10 mouse cellular contexts compared by ENCODE assay signal in genomic region chr2:75879791-75880190, GRCm38 (mm10). TPM values are rescaled to one million over a fixed set of nuclear protein-coding genes. Genes with fewer than 3 reads are reported as not detected.
A peak's percentile ranks its signal among the peaks of the same experiment; 100 is the strongest.
DNase-seq lines count a peak whose midpoint lies in the region; TF ChIP-seq lines count a peak whose summit lies in the region.
"Had no signal": no experiment of that assay in that cellular context is flagged by ENCODE, and none has a peak within 500 bp of the region (broad histone marks: within the 10 kb centered on the region; RNA-seq: fewer than 3 reads in every experiment).

No protein-coding gene starts in this region.

- no peak overlapping the region for H3K27ac ChIP-seq in ES-E14 (ENCODE audit: insufficient read depth, low read depth, low read length, poor library complexity, severe bottlenecking)
- H3K27ac ChIP-seq: macrophage; stomach, embryonic 15.5 days had no signal

- H3K4me1 ChIP-seq in ES-E14 (ENCODE audit: control insufficient read depth in 2 of 2, insufficient read depth in 2 of 2, low read length in 2 of 2, poor library complexity in 1 of 2), result peaks cover 0 to 2% of the 10 kb centered on the region in 2 experiments; a peak in 1 of 4 replicates
- H3K4me1 ChIP-seq: stomach, embryonic 15.5 days had no signal

- H3K9me3 ChIP-seq in ES-E14 (ENCODE audit: control insufficient read depth, insufficient read depth, low read depth, low read length), result no peaks in the 10 kb centered on the region
- H3K9me3 ChIP-seq: stomach, embryonic 15.5 days had no signal

- DNase-seq in embryo, embryonic 10 days (ENCODE audit: low spot score), result peak; percentile 62
- DNase-seq in embryo, embryonic 9.5 days (ENCODE audit: extremely low spot score), result no peak
- peak; percentile 12 for DNase-seq in layer of hippocampus, adult 11-12 months (ENCODE audit: low spot score)
- no peak for DNase-seq in layer of hippocampus, adult 9-10 months (ENCODE audit: low spot score)
- DNase-seq in ES-E14 (ENCODE audit: low read depth, low spot score), result peak; percentile 30
- DNase-seq in kidney, postnatal 36 days, result peak; percentile 6 to 20
- no peak for DNase-seq in urinary bladder, postnatal 4 days (ENCODE audit: low spot score in 2 of 2)
- no peak for DNase-seq in gastrocnemius, adult 8-10 months (ENCODE audit: low spot score in 2 of 2)

- H3K9ac ChIP-seq in ES-E14 (ENCODE audit: insufficient read depth, low read depth, low read length, poor library complexity, severe bottlenecking), result no peak overlapping the region
- H3K9ac ChIP-seq: stomach, embryonic 15.5 days had no signal

- H3K4me3 ChIP-seq in ES-E14 (ENCODE audit: insufficient read depth in 1 of 2, low read depth in 1 of 2, low read length in 2 of 2, poor library complexity in 1 of 2, severe bottlenecking in 1 of 2), result no peak overlapping the region
- H3K4me3 ChIP-seq: stomach, embryonic 15.5 days had no signal

- peaks cover under 1% of the 10 kb centered on the region; the same call in 1 of the 2 replicates for H3K36me3 ChIP-seq in ES-E14 (ENCODE audit: control insufficient read depth, insufficient read depth, low read length, poor library complexity, severe bottlenecking)
- H3K36me3 ChIP-seq: stomach, embryonic 15.5 days had no signal

- in situ Hi-C loops in ES-E14 (cut with MboI; ENCODE audit: low sequenced_read_pairs in 2 of 2, unreplicated experiment in 2 of 2), result no loop called here

TF ChIP-seq in ES-E14, 5 proteins besides CTCF, POLR2A, EP300 and RAD21:
- peak; percentile 32; the same call in 1 of the 2 replicates for TF ChIP-seq ZC3H11A (IDR thresholded peaks at IDR 0.05; ENCODE audit: borderline replicate concordance, low read depth, low read length)
- TF ChIP-seq MAFK (IDR thresholded peaks at IDR 0.05; ENCODE audit: insufficient read depth, low read depth, low read length), result no peak

RNA-seq across cellular contexts. Expression of gene Agps, which starts 47.8 kb away (rescaled TPM):
- 74.6 and 101 TPM in 2 replicates for total RNA-seq in ES-E14 (2012; rRNA removed)
- total RNA-seq in gastrocnemius, adult 8-10 months (2022), result 10 to 100 TPM; 19.1 to 24.1 (median 20.0) TPM

RNA-seq across cellular contexts. Expression of gene Ttc30b, which starts 58.6 kb away (rescaled TPM):
- 2.3 and 2.6 TPM in 2 replicates for total RNA-seq in ES-E14 (2012; rRNA removed)
- 1 to 10 TPM; 2.7 to 3.9 (median 3.2) TPM for total RNA-seq in gastrocnemius, adult 8-10 months (2022)

Comparison
In these comparisons a context has a peak if more than half of its experiments do, and no peak if none do; other contexts are left out.
1. DNase-seq: peak in embryo, embryonic 10 days (single experiment), layer of hippocampus, adult 11-12 months (single experiment), ES-E14 (single experiment) and kidney, postnatal 36 days (2 of 2); none in embryo, embryonic 9.5 days (single experiment), layer of hippocampus, adult 9-10 months (single experiment), urinary bladder, postnatal 4 days (0 of 2) and gastrocnemius, adult 8-10 months (0 of 2).